Mouse (Mus musculus) embryonic facial prominence, embryonic 10.5 days (tissue): Measurements from ENCODE around the gene Nsun7. TPM values are rescaled to one million over a fixed set of nuclear protein-coding genes. Genes with fewer than 3 reads are reported as not detected.

ENCODE experiments used
- DNase-seq: peaks from one replicate; pipeline ENCODE4 v3.0.0-alpha.2; 2017; ENCODE audit warnings: low spot score
- H3K27ac ChIP-seq: fragments of 300-500 bp; sonication (generic); replicated peaks from 2 replicates; pipeline ENCODE4 v1.5.1; 2016; ENCODE audit warnings: mild to moderate bottlenecking
- H3K27me3 ChIP-seq: fragments of 300-500 bp; sonication (generic); replicated peaks from 2 replicates; pipeline ENCODE4 v1.6.1; 2016; ENCODE audit warnings: low read depth, mild to moderate bottlenecking; ENCODE audit not compliant: poor library complexity, severe bottlenecking
- H3K36me3 ChIP-seq: fragments of 300-500 bp; sonication (generic); replicated peaks from 2 replicates; pipeline ENCODE4 v1.6.1; 2016; ENCODE audit warnings: mild to moderate bottlenecking, moderate library complexity
- H3K4me1 ChIP-seq: fragments of 300-500 bp; sonication (generic); 2 replicates; pipeline ENCODE4 v1.6.1; 2016
- H3K4me3 ChIP-seq: fragments of 300-500 bp; sonication (generic); 2 replicates; pipeline ENCODE4 v1.5.1; 2016; ENCODE audit warnings: mild to moderate bottlenecking, moderate library complexity
- H3K9me3 ChIP-seq: fragments of 300-500 bp; sonication (generic); 2 replicates; pipeline ENCODE4 v1.6.1; 2016; ENCODE audit warnings: mild to moderate bottlenecking
- WGBS: fragments of 180-500 bp; shearing (Covaris S2); methylation state at CpG from one replicate; pipeline ENCODE4 v1.1.7; 2016; 5-methylcytosine and 5-hydroxymethylcytosine counted together
- polyA plus RNA-seq: library from polyadenylated mRNA; unstranded; fragments of >200 nt; fragmentation: Nextera tagmentation; extraction: Ambion mirVana; gene quantifications from 2 replicates; pipeline ENCODE4 v1.2.1, GENCODE M21; 2016

Nsun7 gene
- polyA plus RNA-seq, 1 experiment from 2014 or later = 0.49 TPM

DNA sequence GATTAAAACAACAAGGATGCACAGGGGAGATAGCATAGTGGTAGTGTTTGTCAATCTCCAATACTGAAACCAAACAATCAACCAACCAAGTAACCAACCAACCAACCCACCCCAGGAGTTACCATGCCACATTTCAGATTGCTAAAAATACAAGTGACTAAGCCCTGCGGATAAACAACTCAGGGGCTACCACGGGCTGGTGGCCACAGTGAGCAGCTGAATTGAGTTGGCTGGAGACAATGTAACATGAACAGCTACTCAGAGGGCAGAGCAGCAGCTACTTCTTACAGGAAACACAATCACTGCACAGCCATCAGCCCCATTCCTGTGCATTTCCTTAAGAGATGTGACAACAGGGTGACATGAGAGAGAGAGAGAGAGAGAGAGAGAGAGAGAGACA is 84.5 kb downstream of the Nsun7 start:
- WGBS = 75% methylated on average over 2 of the region's 2 CpGs
- DNase-seq = no peak
- no peak overlapping the region for H3K27ac ChIP-seq

DNA sequence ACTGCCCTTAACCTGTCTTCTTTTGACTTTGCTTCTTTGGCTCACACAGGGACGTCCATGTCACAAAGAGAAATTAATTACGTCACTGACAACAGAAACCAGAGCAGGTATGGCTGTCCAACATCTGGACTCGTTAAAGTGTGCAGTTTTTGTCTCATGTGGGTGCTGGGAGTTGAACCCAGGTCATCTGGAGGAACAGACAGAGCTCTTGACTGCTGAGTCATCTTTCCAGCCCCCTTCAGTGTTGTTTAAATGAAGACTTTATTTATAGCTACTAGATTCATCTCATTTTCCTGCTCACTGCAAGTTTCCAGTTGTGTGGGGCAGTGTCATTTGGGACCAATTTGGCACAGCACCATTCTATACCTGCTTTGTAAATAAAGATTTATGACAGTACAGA is 85.4 kb downstream of the Nsun7 start:
- 56% methylated on average over 3 of the region's 3 CpGs for WGBS
- peaks cover 26% of the 10 kb centered on the region for H3K4me1 ChIP-seq
- 0 out of 2 replicates have a peak, but pooled peaks cover 3% of the 10 kb centered on the region for H3K36me3 ChIP-seq
- no peak overlapping the region for H3K27ac ChIP-seq
- H3K27me3 ChIP-seq = no peaks in the 10 kb centered on the region
- no peaks in the 10 kb centered on the region for H3K9me3 ChIP-seq
- no peak for DNase-seq
- no peak overlapping the region for H3K4me3 ChIP-seq

More for the DNA sequence above, 84.5 kb downstream of the Nsun7 start:
- Histone ChIP-seq H3K4me3 (no peak overlapping the region), H3K4me1 (peaks cover 26% of the 10 kb centered on the region), H3K36me3 (no peaks in the 10 kb centered on the region), H3K27me3 (0 out of 2 replicates have a peak, but pooled peaks cover under 1% of the 10 kb centered on the region), H3K9me3 (no peaks in the 10 kb centered on the region)

DNA sequence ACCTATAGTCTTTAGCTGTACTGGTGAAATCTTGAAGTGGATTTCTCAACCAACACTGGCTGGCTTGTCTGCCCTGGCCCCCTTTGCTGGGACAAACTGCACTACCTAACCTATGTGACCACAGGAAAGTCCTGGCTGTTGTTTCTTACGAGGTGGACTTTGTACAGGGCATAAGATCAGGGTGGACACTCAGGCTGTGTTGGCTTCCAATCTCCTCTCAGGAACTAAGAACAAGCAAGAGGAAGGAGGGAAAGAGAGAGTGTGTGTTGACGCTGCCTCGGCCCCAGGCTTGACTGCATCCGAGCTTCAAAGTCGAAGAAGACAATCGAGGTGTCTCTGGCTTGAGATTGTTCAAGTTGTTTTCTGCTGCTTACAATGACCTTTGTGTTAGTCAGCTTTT is 87.1 kb downstream of the Nsun7 start:
- peaks cover 15% of the 10 kb centered on the region for H3K4me1 ChIP-seq
- DNase-seq = no peak
- H3K27ac ChIP-seq = no peak overlapping the region
- 0 out of 2 replicates have a peak, but pooled peaks cover 3% of the 10 kb centered on the region for H3K36me3 ChIP-seq
- no peaks in the 10 kb centered on the region for H3K27me3 ChIP-seq
- WGBS = 87% methylated on average over 6 of the region's 6 CpGs
- H3K4me3 ChIP-seq = no peak overlapping the region
- no peaks in the 10 kb centered on the region for H3K9me3 ChIP-seq

Other genes with a start within 250 kb of the Nsun7 start
- 3.2 and 4.4 TPM in 2 replicates for gene Rbm47, start 86.8 kb upstream of the Nsun7 start, polyA plus RNA-seq